Mouse (Mus musculus) erythroid progenitor cell, adult 5-6 weeks (primary cell): ENCODE measurements around the gene Pls3. TPM values are rescaled to one million over a fixed set of nuclear protein-coding genes. Genes with fewer than 3 reads are reported as not detected.
A peak's percentile ranks its signal among the peaks of the same experiment; 100 is the strongest.
"Not testable (repeated sequence)": the region's sequence is repeated elsewhere in the genome, so short reads cannot be mapped to it uniquely, and the experiment has no call there.

Source experiments
- ATAC-seq: replicated peaks from 2 replicates; pipeline ENCODE4 v1.8.0; 2016; ENCODE audit warnings: moderate number of reproducible peaks, mild to moderate bottlenecking, moderate TSS enrichment, inconsistent platforms; ENCODE audit not compliant: poor library complexity, low FRiP score, severe bottlenecking
- total RNA-seq, 2 experiments: library from RNA; stranded (forward) in 1 of 2; stranded (reverse) in 1 of 2; fragments of 150-400 nt in 1 of 2; fragments of 186-747, 209-891 nt in 1 of 2; gene quantifications; 2 replicates each; pipeline versions ENCODE4 v1.2.3 to v1.2.4; 2015 to 2017; ENCODE audit warnings: low replicate concordance in 2 of 2

Pls3 gene
- total RNA-seq, 2 experiments from 2014 or later = 0.45 to 2.5 TPM

DNA sequence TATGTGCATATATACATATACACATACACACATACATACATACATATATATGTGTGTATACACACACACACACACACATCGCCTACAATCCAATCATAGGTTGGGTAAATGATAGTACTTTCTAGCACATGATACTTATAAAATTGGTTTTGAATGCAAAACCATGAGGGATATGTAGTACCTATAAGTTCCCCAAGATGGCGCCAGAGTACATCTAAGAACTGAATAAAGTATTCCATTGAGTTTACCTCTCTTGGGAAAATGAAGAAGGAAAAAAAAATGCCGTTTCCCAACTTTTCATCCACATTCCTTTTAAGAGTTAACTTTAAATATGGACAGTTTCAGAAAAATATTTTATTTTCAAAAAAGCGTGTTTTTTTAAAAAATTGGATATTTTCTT lies 78.4 kb downstream of the Pls3 start:
- no peak for ATAC-seq

DNA sequence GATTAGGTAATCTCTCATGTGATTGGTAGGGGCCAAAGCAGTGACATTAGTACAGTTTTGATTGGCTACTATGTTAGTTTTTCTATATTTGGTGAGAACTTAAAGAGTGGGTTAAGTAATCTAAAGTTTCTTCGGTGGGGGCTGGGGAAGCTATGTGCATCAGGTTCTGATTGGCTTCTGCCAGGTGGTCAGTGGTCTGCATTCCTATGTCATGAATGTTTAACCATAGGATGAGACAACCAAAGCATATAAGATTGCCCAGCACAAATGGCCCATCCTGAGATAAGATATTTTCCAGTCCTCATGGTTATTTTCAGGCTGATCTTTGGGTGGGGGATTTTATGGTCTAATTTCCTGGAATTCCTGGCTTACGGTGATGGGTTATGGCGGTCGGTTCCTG lies 95.2 kb downstream of the Pls3 start:
- ATAC-seq = no peak

DNA sequence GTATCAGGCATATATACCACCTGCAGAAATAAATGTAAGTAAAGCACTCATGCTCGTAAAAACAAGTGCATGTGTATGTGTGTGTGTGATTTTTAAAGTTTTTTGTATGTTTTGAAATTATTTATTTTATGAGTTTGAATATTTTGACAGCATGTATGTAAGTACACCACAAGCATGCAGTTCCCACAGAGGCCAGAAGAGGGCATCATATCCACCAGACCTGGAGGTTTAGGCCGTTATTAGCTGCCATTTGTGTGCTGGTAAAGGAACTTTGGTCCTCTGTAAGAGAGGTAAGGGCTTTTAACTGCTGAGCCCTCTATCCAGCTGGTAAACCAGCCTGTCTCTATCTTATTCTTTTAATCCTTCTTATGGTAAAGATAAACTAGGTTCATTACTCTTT lies 97.5 kb downstream of the Pls3 start:
- no peak for ATAC-seq

DNA sequence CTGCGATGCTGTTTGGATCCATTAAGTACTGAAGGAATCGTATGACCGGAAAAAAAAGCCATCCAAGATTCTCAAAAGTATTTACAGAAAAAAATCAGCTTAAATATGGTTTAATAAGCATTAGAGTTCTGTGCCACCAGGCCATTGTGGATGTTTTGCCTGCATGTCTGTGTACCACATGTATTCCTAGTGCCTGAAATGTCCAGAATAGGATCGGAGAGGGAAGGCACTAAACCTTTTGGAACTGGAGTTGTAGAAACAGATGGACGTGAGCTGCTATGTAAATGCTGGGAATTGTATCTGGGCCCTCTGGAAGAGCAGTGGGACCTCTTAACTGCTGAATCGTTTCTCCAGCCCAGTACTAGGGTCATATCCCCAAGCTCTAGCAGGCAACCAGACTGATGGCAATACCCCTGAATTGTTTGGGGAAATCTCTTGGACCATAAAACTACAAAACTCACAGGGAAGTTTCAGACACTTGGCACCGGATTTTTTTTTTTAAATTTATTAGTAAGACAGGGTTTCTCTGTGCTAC lies 110.1 kb downstream of the Pls3 start:
- no peak for ATAC-seq

DNA sequence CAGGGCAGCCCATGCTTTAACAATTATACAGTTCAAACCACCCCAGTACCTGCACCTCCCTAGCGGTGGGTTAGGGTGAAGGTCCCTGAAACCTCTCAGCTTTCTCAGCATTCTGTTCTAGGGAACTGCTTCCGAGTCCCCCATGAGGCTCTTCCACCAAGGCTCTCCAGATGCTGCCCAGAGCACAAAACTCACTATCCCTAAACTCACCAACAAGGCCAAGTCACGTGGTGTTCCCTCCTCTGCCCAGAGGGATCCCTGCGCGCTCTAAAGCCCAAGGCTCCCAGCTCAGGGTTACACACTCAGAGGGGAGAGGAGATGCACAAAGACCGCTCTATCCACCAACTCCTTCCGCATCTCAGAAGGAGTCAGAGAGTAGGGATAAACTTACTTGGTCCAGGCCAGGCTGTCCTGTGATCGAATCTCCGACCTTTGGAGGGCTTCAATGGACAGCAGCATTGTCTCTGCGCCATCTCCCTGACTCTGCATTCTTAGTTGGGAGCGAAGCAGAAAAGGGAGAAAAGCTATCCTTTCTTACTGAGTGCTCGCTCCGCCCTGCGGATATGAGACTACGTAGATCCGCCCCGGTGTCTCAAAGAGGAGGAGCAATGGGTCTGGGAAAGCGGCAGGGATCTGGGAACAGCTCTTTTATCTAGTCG lies 110.7 kb downstream of the Pls3 start:
- peak; percentile 75 for ATAC-seq

DNA sequence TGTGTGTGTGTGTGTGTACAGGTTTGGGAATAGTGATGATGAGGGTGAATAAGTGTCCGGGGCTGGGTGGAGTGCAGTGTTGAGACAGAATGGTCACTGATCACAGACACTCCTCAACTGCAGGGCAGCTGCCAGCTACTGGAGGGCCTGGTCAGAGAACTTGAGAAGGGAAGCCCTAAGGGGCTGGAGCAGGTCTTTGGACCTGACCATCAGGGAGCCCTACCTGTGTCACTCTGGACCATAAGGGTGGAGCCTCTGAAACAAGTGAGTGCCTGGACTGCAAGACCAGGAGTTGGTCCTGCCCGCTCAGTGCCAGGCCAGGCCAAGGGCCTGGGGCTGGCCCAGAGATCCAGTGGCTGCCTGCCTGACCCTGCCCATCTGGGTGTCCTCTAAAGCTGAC lies 115.5 kb downstream of the Pls3 start:
- not testable (repeated sequence) for ATAC-seq

DNA sequence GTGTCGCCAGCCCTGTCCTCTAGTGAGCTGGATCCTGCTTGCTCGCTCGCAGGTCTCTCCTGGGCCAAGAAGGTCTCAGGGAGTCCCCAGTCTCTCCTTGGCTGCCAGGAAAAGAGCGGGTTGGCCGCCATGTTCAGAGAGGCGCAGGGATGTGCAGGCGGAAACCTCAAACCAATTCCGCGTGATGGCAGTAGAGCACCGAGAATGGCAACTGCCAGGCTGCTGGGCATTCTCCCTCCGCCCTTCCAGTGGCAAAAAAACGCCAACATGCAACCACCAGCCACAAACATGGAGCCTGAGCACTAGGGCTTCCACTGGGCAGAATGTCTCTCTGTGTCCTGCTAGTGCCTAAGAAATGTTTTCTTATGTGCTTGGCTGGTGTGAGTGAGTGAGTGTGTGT lies 115.9 kb downstream of the Pls3 start:
- not testable (repeated sequence) for ATAC-seq

DNA sequence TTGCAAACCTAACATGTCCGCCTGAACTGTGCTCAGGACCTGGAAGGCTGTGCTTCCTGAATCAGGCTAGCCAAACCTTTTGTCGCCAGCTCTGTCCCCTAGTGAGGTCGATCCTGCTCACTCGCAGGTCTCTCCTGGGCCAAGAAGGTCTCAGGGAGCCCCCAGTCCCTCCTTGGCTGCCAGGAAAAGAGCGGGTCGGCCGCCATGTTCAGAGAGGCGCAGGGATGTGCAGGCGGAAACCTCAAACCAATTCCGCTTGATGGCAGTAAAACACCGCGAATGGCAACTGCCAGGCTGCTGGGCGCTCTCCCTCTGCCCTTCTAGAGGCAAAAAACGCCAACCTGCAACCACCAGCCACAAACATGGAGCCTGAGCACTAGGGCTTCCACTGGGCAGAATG lies 117.0 kb downstream of the Pls3 start:
- ATAC-seq = not testable (repeated sequence)

DNA sequence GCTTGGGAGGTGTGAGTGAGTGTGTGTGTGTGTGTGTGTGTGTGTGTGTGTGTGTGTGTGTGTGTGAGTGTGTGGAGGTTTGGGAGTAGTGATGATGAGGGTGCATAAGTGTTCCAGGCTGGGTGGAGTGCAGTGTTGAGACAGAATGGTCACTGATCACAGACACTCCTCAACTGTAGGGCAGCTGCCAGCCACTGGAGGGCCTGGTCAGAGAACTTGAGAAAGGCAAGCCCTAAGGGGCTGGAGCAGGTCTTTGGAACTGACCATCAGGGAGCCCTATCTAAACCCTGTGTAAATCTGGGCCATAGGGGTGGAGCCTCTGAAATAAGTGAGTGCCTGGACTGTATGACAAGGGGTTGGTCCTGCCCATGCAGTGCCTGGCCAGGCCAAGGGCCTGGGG lies 120.5 kb downstream of the Pls3 start:
- not testable (repeated sequence) for ATAC-seq

DNA sequence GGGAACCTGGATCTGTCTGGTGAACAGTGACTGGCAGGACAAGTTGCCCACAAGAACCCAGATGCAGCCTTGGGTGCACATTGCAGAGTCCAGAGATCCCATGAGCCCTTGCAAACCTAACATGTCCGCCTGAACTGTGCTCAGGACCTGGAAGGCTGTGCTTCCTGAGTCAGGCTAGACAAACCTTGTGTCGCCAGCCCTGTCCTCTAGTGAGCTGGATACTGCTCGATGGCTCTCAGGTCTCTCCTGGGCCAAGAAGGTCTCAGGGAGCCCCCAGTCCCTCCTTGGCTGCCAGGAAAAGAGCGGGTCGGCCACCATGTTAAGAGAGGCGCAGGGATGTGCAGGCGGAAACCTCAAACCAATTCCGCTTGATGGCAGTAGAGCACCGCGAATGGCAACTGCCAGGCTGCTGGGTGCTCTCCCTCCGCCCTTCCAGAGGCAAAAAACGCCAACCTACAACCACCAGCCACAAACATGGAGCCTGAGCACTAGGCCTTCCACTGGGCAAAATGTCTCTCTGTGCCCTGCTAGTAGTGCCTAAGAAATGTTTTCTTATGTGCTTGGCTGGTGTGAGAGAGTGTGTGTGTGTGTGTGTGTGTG lies 124.8 kb downstream of the Pls3 start:
- ATAC-seq = not testable (repeated sequence)

DNA sequence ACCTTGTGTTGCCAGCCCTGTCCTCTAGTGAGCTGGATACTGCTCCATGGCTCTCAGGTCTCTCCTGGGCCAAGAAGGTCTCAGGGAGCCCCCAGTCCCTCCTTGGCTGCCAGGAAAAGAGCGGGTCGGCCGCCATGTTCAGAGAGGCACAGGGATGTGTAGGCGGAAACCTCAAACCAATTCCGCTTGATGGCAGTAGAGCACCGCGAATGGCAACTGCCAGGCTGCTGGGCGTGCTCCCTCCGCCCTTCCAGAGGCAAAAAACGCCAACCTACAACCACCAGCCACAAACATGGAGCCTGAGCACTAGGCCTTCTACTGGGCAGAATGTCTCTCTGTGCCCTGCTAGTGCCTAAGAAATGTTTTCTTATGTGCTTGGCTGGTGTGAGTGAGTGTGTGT lies 125.7 kb downstream of the Pls3 start:
- ATAC-seq = not testable (repeated sequence)

DNA sequence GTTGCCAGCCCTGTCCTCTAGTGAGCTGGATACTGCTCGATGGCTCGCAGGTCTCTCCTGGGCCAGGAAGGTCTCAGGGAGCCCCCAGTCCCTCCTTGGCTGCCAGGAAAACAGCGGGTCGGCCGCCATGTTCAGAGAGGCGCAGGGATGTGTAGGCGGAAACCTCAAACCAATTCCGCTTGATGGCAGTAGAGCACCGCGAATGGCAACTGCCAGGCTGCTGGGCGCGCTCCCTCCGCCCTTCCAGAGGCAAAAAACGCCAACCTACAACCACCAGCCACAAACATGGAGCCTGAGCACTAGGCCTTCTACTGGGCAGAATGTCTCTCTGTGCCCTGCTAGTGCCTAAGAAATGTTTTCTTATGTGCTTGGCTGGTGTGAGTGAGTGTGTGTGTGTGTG lies 130.5 kb downstream of the Pls3 start:
- ATAC-seq = not testable (repeated sequence)

DNA sequence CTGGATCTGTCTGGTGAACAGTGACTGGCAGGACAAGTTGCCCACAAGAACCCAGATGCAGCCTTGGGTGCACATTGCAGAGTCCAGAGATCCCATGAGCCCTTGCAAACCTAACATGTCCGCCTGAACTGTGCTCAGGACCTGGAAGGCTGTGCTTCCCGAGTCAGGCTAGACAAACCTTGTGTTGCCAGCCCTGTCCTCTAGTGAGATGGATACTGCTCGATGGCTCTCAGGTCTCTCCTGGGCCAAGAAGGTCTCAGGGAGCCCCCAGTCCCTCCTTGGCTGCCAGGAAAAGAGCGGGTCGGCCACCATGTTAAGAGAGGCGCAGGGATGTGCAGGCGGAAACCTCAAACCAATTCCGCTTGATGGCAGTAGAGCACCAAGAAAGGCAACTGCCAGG lies 135.5 kb downstream of the Pls3 start:
- ATAC-seq = not testable (repeated sequence)
